Mouse (Mus musculus): ENCODE measurements at regions not wholly inside any gene's neighbourhood (a gene's known extent, or its start where the extent isn't known, plus 50 kb on each side); places are given as distances from the start of the nearest gene placed in this dataset.

- Histone ChIP-seq H3K4me1 (ENCODE audit: control insufficient read depth, insufficient read depth, low read length) (no peaks in the 10 kb centered on the region), H3K27ac (ENCODE audit: insufficient read depth, low read length) (no peak overlapping the region), H3K4me3 (replicated peaks; ENCODE audit: insufficient read depth, low read depth, low read length) (no peak overlapping the region), H3K27me3 (ENCODE audit: control insufficient read depth, insufficient read depth, low read length) (no peaks in the 10 kb centered on the region)
- WGBS, result 52% methylated on average over 3 of the region's 3 CpGs
- no peak for TF ChIP-seq POLR2A (IDR thresholded peaks at IDR 0.05; ENCODE audit: borderline replicate concordance, insufficient read depth, low read length)
- no peak for TF ChIP-seq CTCF (IDR thresholded peaks at IDR 0.05; ENCODE audit: borderline replicate concordance, insufficient read depth, low read depth, low read length)
- DNase-seq, result no peak
Observed at GRCm38 (mm10) chr9:25374161-25374560, 107.2 kb upstream of the Eepd1 start.

- no peaks in the 10 kb centered on the region for H3K27me3 ChIP-seq (ENCODE audit: control insufficient read depth, insufficient read depth, low read length)
- no peak for DNase-seq
- no peak overlapping the region for H3K27ac ChIP-seq (ENCODE audit: insufficient read depth, low read length)
- TF ChIP-seq POLR2A (IDR thresholded peaks at IDR 0.05; ENCODE audit: borderline replicate concordance, insufficient read depth, low read length) (no peak), CTCF (IDR thresholded peaks at IDR 0.05; ENCODE audit: borderline replicate concordance, insufficient read depth, low read depth, low read length) (no peak)
- no peaks in the 10 kb centered on the region for H3K4me1 ChIP-seq (ENCODE audit: control insufficient read depth, insufficient read depth, low read length)
- H3K4me3 ChIP-seq (replicated peaks; ENCODE audit: insufficient read depth, low read depth, low read length), result no peak overlapping the region
- WGBS, result 57% methylated on average over 1 of the region's 1 CpGs
Observed at GRCm38 (mm10) chr9:25376209-25376608, 105.1 kb upstream of the Eepd1 start.

- 42% methylated on average over 12 of the region's 12 CpGs for WGBS
- no peak overlapping the region for H3K4me3 ChIP-seq (replicated peaks; ENCODE audit: insufficient read depth, low read depth, low read length)
- no peaks in the 10 kb centered on the region for H3K27me3 ChIP-seq (ENCODE audit: control insufficient read depth, insufficient read depth, low read length)
- DNase-seq, result peak in 1 of 2 experiments; percentile 8
- no peak for TF ChIP-seq POLR2A (IDR thresholded peaks at IDR 0.05; ENCODE audit: borderline replicate concordance, insufficient read depth, low read length)
- no peak for TF ChIP-seq CTCF (IDR thresholded peaks at IDR 0.05; ENCODE audit: borderline replicate concordance, insufficient read depth, low read depth, low read length)
- H3K27ac ChIP-seq (ENCODE audit: insufficient read depth, low read length), result no peak overlapping the region
- H3K4me1 ChIP-seq (ENCODE audit: control insufficient read depth, insufficient read depth, low read length), result no peaks in the 10 kb centered on the region
Observed at GRCm38 (mm10) chr9:25377771-25378747, 103.3 kb upstream of the Eepd1 start.

- Histone ChIP-seq H3K27ac (ENCODE audit: insufficient read depth, low read length) (no peak overlapping the region), H3K27me3 (ENCODE audit: control insufficient read depth, insufficient read depth, low read length) (no peaks in the 10 kb centered on the region), H3K4me3 (replicated peaks; ENCODE audit: insufficient read depth, low read depth, low read length) (no peak overlapping the region), H3K4me1 (ENCODE audit: control insufficient read depth, insufficient read depth, low read length) (no peaks in the 10 kb centered on the region)
- TF ChIP-seq CTCF (IDR thresholded peaks at IDR 0.05; ENCODE audit: borderline replicate concordance, insufficient read depth, low read depth, low read length) (no peak), POLR2A (IDR thresholded peaks at IDR 0.05; ENCODE audit: borderline replicate concordance, insufficient read depth, low read length) (no peak)
- DNase-seq, result no peak
Observed at GRCm38 (mm10) chr9:25385333-25385732, 96.0 kb upstream of the Eepd1 start.

GRCm38 (mm10) chr9:25387876-25388650, 93.3 kb upstream of the Eepd1 start:
- H3K27me3 ChIP-seq (ENCODE audit: control insufficient read depth, insufficient read depth, low read length), result no peaks in the 10 kb centered on the region
- no peaks in the 10 kb centered on the region for H3K4me1 ChIP-seq (ENCODE audit: control insufficient read depth, insufficient read depth, low read length)
- H3K27ac ChIP-seq (ENCODE audit: insufficient read depth, low read length), result no peak overlapping the region
- TF ChIP-seq CTCF (IDR thresholded peaks at IDR 0.05; ENCODE audit: borderline replicate concordance, insufficient read depth, low read depth, low read length), result no peak
- TF ChIP-seq POLR2A (IDR thresholded peaks at IDR 0.05; ENCODE audit: borderline replicate concordance, insufficient read depth, low read length), result no peak
- WGBS, result 36% methylated on average over 4 of the region's 4 CpGs
- DNase-seq, result no peak
- no peak overlapping the region for H3K4me3 ChIP-seq (replicated peaks; ENCODE audit: insufficient read depth, low read depth, low read length)

GRCm38 (mm10) chr9:25389351-25389750, 92.0 kb upstream of the Eepd1 start:
- no peak for DNase-seq
- no peaks in the 10 kb centered on the region for H3K4me1 ChIP-seq (ENCODE audit: control insufficient read depth, insufficient read depth, low read length)
- H3K4me3 ChIP-seq (replicated peaks; ENCODE audit: insufficient read depth, low read depth, low read length), result no peak overlapping the region
- TF ChIP-seq POLR2A (IDR thresholded peaks at IDR 0.05; ENCODE audit: borderline replicate concordance, insufficient read depth, low read length) (no peak), CTCF (IDR thresholded peaks at IDR 0.05; ENCODE audit: borderline replicate concordance, insufficient read depth, low read depth, low read length) (no peak)
- H3K27ac ChIP-seq (ENCODE audit: insufficient read depth, low read length), result no peak overlapping the region
- 90% methylated on average over 3 of the region's 3 CpGs for WGBS
- H3K27me3 ChIP-seq (ENCODE audit: control insufficient read depth, insufficient read depth, low read length), result no peaks in the 10 kb centered on the region

- no peaks in the 10 kb centered on the region for H3K4me1 ChIP-seq (ENCODE audit: control insufficient read depth, insufficient read depth, low read length)
- no peak overlapping the region for H3K4me3 ChIP-seq (replicated peaks; ENCODE audit: insufficient read depth, low read depth, low read length)
- no peaks in the 10 kb centered on the region for H3K27me3 ChIP-seq (ENCODE audit: control insufficient read depth, insufficient read depth, low read length)
- WGBS, result 26% methylated on average over 9 of the region's 9 CpGs
- TF ChIP-seq CTCF (IDR thresholded peaks at IDR 0.05; ENCODE audit: borderline replicate concordance, insufficient read depth, low read depth, low read length) (no peak), POLR2A (IDR thresholded peaks at IDR 0.05; ENCODE audit: borderline replicate concordance, insufficient read depth, low read length) (no peak)
- no peak overlapping the region for H3K27ac ChIP-seq (ENCODE audit: insufficient read depth, low read length)
- DNase-seq, result no peak
Observed at GRCm38 (mm10) chr9:25400647-25401335, 80.6 kb upstream of the Eepd1 start.
